Mouse (Mus musculus) myocyte (in vitro differentiated cells): ENCODE results near the gene Gm17657. TPM values are rescaled to one million over a fixed set of nuclear protein-coding genes. Genes with fewer than 3 reads are reported as not detected.
"Not testable (repeated sequence)": the region's sequence is repeated elsewhere in the genome, so short reads cannot be mapped to it uniquely, and the experiment has no call there.

ENCODE experiments used
- H3K27me3 ChIP-seq: one replicate; pipeline ENCODE4 v1.6.1; 2011; ENCODE audit not compliant: control insufficient read depth, insufficient read depth, insufficient read length
- H3K36me3 ChIP-seq: one replicate; pipeline ENCODE4 v1.6.1; 2011; ENCODE audit not compliant: control insufficient read depth, insufficient read depth
- H3K4me2 ChIP-seq: one replicate; pipeline ENCODE4 v1.6.1; 2011; ENCODE audit warnings: low read depth, control low read depth
- H3K4me3 ChIP-seq: one replicate; pipeline ENCODE4 v1.5.1; 2011; ENCODE audit warnings: mild to moderate bottlenecking, control low read depth, moderate library complexity
- H3K79me2 ChIP-seq: one replicate; pipeline ENCODE4 v1.6.1; 2011; ENCODE audit not compliant: control insufficient read depth, insufficient read depth
- H3ac ChIP-seq: one replicate; pipeline ENCODE4 v1.6.1; 2011; ENCODE audit not compliant: control insufficient read depth, insufficient read length
- CEBPB ChIP-seq: IDR thresholded peaks from 2 replicates; pipeline ENCODE4 v1.6.1; 2011; ENCODE audit warnings: mild to moderate bottlenecking, moderate library complexity; ENCODE audit not compliant: poor library complexity, insufficient read depth, severe bottlenecking
- E2F4 ChIP-seq: IDR thresholded peaks from one replicate; pipeline ENCODE4 v1.6.1; 2011; ENCODE audit warnings: mild to moderate bottlenecking, control low read depth, moderate library complexity; ENCODE audit not compliant: insufficient read depth
- MAX ChIP-seq: IDR thresholded peaks from one replicate; pipeline ENCODE4 v1.6.1; 2011; ENCODE audit warnings: low read depth, mild to moderate bottlenecking, control low read depth
- MYOD1 ChIP-seq, 3 experiments: IDR thresholded peaks; one replicate each; pipeline ENCODE4 v1.6.1; 2011; ENCODE audit warnings: control low read depth in 2 of 3, low read depth in 2 of 3, mild to moderate bottlenecking in 2 of 3, moderate library complexity in 1 of 3; ENCODE audit not compliant: insufficient read length in 2 of 3, control insufficient read depth in 1 of 3
- MYOG ChIP-seq, 3 experiments: IDR thresholded peaks; one replicate each; pipeline ENCODE4 v1.6.1; 2011; ENCODE audit warnings: control low read depth in 2 of 3, low read depth in 2 of 3, mild to moderate bottlenecking in 2 of 3; ENCODE audit not compliant: insufficient read length in 2 of 3, control insufficient read depth in 1 of 3, insufficient read depth in 1 of 3
- POLR2A ChIP-seq: IDR thresholded peaks from one replicate; pipeline ENCODE4 v1.6.1; 2011; ENCODE audit warnings: low read depth, mild to moderate bottlenecking, control low read depth, moderate library complexity; ENCODE audit not compliant: insufficient read length
- POLR2AphosphoS2 ChIP-seq: IDR thresholded peaks from one replicate; pipeline ENCODE4 v1.6.1; 2011; ENCODE audit warnings: low read depth, control low read depth; ENCODE audit not compliant: insufficient read length
- REST ChIP-seq: IDR thresholded peaks from one replicate; pipeline ENCODE4 v1.6.1; 2011; ENCODE audit warnings: mild to moderate bottlenecking, control low read depth, moderate library complexity; ENCODE audit not compliant: insufficient read depth, insufficient read length
- SRF ChIP-seq: IDR thresholded peaks from one replicate; pipeline ENCODE4 v1.6.1; 2011; ENCODE audit warnings: low read depth; ENCODE audit not compliant: control insufficient read depth, insufficient read length
- TCF12 ChIP-seq: IDR thresholded peaks from one replicate; pipeline ENCODE4 v1.6.1; 2011; ENCODE audit warnings: mild to moderate bottlenecking, control low read depth; ENCODE audit not compliant: poor library complexity, insufficient read depth, severe bottlenecking
- TCF3 ChIP-seq: IDR thresholded peaks from one replicate; pipeline ENCODE4 v1.6.1; 2011; ENCODE audit warnings: low read depth, control low read depth; ENCODE audit not compliant: insufficient read length
- USF1 ChIP-seq: IDR thresholded peaks from one replicate; pipeline ENCODE4 v1.6.1; 2011; ENCODE audit warnings: low read depth, mild to moderate bottlenecking, control low read depth, moderate library complexity
- polyA plus RNA-seq: library from polyadenylated mRNA; unstranded; fragments of >200 nt; fragmentation: generic; extraction: Trizol; gene quantifications from one replicate; pipeline ENCODE4 v1.2.1, GENCODE M21; 2012; ENCODE audit warnings: missing spikeins

The Gm17657 gene
- polyA plus RNA-seq, 1 experiment, result not detected

GRCm38 (mm10) chr17:29531278-29531677 lies 18.2 kb downstream of the Gm17657 start:
- Histone ChIP-seq H3K36me3 (no peaks in the 10 kb centered on the region), H3K4me2 (no peak overlapping the region), H3K79me2 (no peaks in the 10 kb centered on the region), H3K4me3 (no peak overlapping the region), H3ac (no peak overlapping the region), H3K27me3 (no peaks in the 10 kb centered on the region)
- TF ChIP-seq TCF12 (no peak), POLR2A (no peak)

- H3K79me2 ChIP-seq, result no peaks in the 10 kb centered on the region
- no peak for TF ChIP-seq REST
- no peaks in the 10 kb centered on the region for H3K36me3 ChIP-seq
- no peak overlapping the region for H3K4me2 ChIP-seq
- no peaks in the 10 kb centered on the region for H3K27me3 ChIP-seq
- no peak overlapping the region for H3K4me3 ChIP-seq
- H3ac ChIP-seq, result no peak overlapping the region
These were observed 18.9 kb downstream of the Gm17657 start for GRCm38 (mm10) chr17:29530508-29530907.

- Histone ChIP-seq H3K36me3 (no peaks in the 10 kb centered on the region), H3K4me2 (no peak overlapping the region), H3ac (no peak overlapping the region), H3K4me3 (no peak overlapping the region), H3K27me3 (no peaks in the 10 kb centered on the region), H3K79me2 (no peaks in the 10 kb centered on the region)
- TF ChIP-seq MYOG (IDR thresholded peaks at IDR 0.05; ENCODE audit: control insufficient read depth in 1 of 3, insufficient read depth in 1 of 3, insufficient read length in 2 of 3, low read depth in 2 of 3) (no peak), REST (no peak), TCF3 (no peak), POLR2A (no peak), MAX (no peak), MYOD1 (IDR thresholded peaks at IDR 0.05; ENCODE audit: control insufficient read depth in 1 of 3, insufficient read length in 2 of 3, low read depth in 2 of 3) (no peak), TCF12 (no peak), E2F4 (no peak), SRF (no peak), POLR2AphosphoS2 (no peak), CEBPB (no peak), USF1 (no peak)
These were observed 20.8 kb downstream of the Gm17657 start for GRCm38 (mm10) chr17:29528568-29529187.

- H3K36me3 ChIP-seq, result no peaks in the 10 kb centered on the region
- H3K79me2 ChIP-seq, result no peaks in the 10 kb centered on the region
- H3K27me3 ChIP-seq, result peaks cover 10% of the 10 kb centered on the region
These were observed 23.8 kb downstream of the Gm17657 start for GRCm38 (mm10) chr17:29525613-29526012.

GRCm38 (mm10) chr17:29519731-29520130 lies 29.7 kb downstream of the Gm17657 start:
- H3K4me3 ChIP-seq, result no peak overlapping the region
- H3K27me3 ChIP-seq, result peaks cover 10% of the 10 kb centered on the region
- no peaks in the 10 kb centered on the region for H3K79me2 ChIP-seq
- no peak overlapping the region for H3K4me2 ChIP-seq
- H3K36me3 ChIP-seq, result no peaks in the 10 kb centered on the region
- H3ac ChIP-seq, result no peak overlapping the region
- TF ChIP-seq MYOD1 (IDR thresholded peaks at IDR 0.05; ENCODE audit: control insufficient read depth in 1 of 3, insufficient read length in 2 of 3, low read depth in 2 of 3), result no peak
- no peak for TF ChIP-seq USF1
- TF ChIP-seq POLR2AphosphoS2, result no peak
- TF ChIP-seq POLR2A, result no peak
- no peak for TF ChIP-seq E2F4
- no peak for TF ChIP-seq MAX
- TF ChIP-seq TCF12, result no peak
- no peak for TF ChIP-seq CEBPB
- TF ChIP-seq REST, result no peak
- TF ChIP-seq SRF, result no peak

More at GRCm38 (mm10) chr17:29525613-29526012, 23.8 kb downstream of the Gm17657 start:
- Histone ChIP-seq H3K4me2 (no peak overlapping the region), H3ac (no peak overlapping the region), H3K4me3 (no peak overlapping the region)
- TF ChIP-seq MYOG (IDR thresholded peaks at IDR 0.05; ENCODE audit: control insufficient read depth in 1 of 3, insufficient read depth in 1 of 3, insufficient read length in 2 of 3, low read depth in 2 of 3), result no peak
- no peak for TF ChIP-seq REST
- TF ChIP-seq SRF, result no peak
- TF ChIP-seq MYOD1 (IDR thresholded peaks at IDR 0.05; ENCODE audit: control insufficient read depth in 1 of 3, insufficient read length in 2 of 3, low read depth in 2 of 3), result no peak
- TF ChIP-seq TCF12, result no peak
- no peak for TF ChIP-seq POLR2A
- TF ChIP-seq CEBPB, result no peak
- no peak for TF ChIP-seq TCF3
- TF ChIP-seq E2F4, result no peak
- no peak for TF ChIP-seq MAX
- no peak for TF ChIP-seq POLR2AphosphoS2
- no peak for TF ChIP-seq USF1

GRCm38 (mm10) chr17:29518665-29519064 lies 30.8 kb downstream of the Gm17657 start:
- H3K4me3 ChIP-seq, H3K79me2 ChIP-seq, H3K36me3 ChIP-seq, H3ac ChIP-seq, H3K27me3 ChIP-seq, H3K4me2 ChIP-seq: not testable (repeated sequence)
